Mouse (Mus musculus) CH12.LX (cell line): Measurements from ENCODE around the gene Tmem150a. TPM values are rescaled to one million over a fixed set of nuclear protein-coding genes. Genes with fewer than 3 reads are reported as not detected.

Source experiments
- DNase-seq: peaks from one replicate; pipeline ENCODE4 v3.0.0-alpha.2; 2013; ENCODE audit errors: extremely low read depth
- H3K27ac ChIP-seq: 2 replicates; pipeline ENCODE4 v1.5.1; 2012; ENCODE audit warnings: low read depth, mild to moderate bottlenecking, control low read depth, moderate library complexity; ENCODE audit not compliant: insufficient read depth
- H3K27me3 ChIP-seq: replicated peaks from 2 replicates; pipeline ENCODE3; 2012; ENCODE audit warnings: inconsistent platforms
- H3K36me3 ChIP-seq, 2 experiments: replicated peaks in 1 of 2; 2 replicates each; pipeline versions ENCODE3 to v1.6.1; 2012; ENCODE audit warnings: inconsistent platforms in 1 of 2, low read length in 1 of 2, mild to moderate bottlenecking in 1 of 2, mixed read lengths in 1 of 2, moderate library complexity in 1 of 2; ENCODE audit not compliant: control insufficient read depth in 1 of 2, insufficient read depth in 1 of 2
- H3K4me1 ChIP-seq, 2 experiments: 2 replicates each; pipeline ENCODE4 v1.6.1; 2012; ENCODE audit warnings: inconsistent platforms in 1 of 2, moderate library complexity in 1 of 2; ENCODE audit not compliant: insufficient read depth in 2 of 2, control insufficient read depth in 1 of 2
- H3K4me2 ChIP-seq: 2 replicates; pipeline ENCODE4 v1.6.1; 2012; ENCODE audit warnings: low read depth, mild to moderate bottlenecking, control low read depth; ENCODE audit not compliant: poor library complexity, insufficient read depth, severe bottlenecking
- H3K4me3 ChIP-seq, 3 experiments: fragments of 150-350 bp in 1 of 3; sonication (generic) in 1 of 3; replicated peaks in 1 of 3; 2 replicates each; pipeline versions ENCODE3 to v1.5.1; 2011 to 2012; ENCODE audit warnings: low read depth in 2 of 3, low read length in 2 of 3, mild to moderate bottlenecking in 2 of 3, moderate library complexity in 2 of 3, control low read depth in 1 of 3, improper control_type of control experiment in 1 of 3, inconsistent platforms in 1 of 3, mixed read lengths in 1 of 3; ENCODE audit not compliant: poor library complexity in 1 of 3
- H3K79me2 ChIP-seq: replicated peaks from 2 replicates; pipeline ENCODE4 v1.6.1; 2012; ENCODE audit warnings: mild to moderate bottlenecking, moderate library complexity; ENCODE audit not compliant: control insufficient read depth, poor library complexity, insufficient read depth, severe bottlenecking; ENCODE audit errors: extremely low read depth
- H3K9ac ChIP-seq: 2 replicates; pipeline ENCODE4 v1.6.1; 2012; ENCODE audit warnings: low read depth, mild to moderate bottlenecking, control low read depth, moderate library complexity; ENCODE audit not compliant: insufficient read depth
- H3K9me3 ChIP-seq: replicated peaks from 2 replicates; pipeline ENCODE3; 2012; ENCODE audit warnings: low read length, inconsistent platforms, mixed read lengths
- CTCF ChIP-seq, 2 experiments: IDR thresholded peaks in 1 of 2; conservative IDR thresholded peaks in 1 of 2; 2 replicates each; pipeline ENCODE4 v1.5.1; 2011 to 2012; ENCODE audit warnings: low read depth in 2 of 2, low read length in 2 of 2, improper control_type of control experiment in 1 of 2, inconsistent platforms in 1 of 2, mild to moderate bottlenecking in 1 of 2, moderate library complexity in 1 of 2
- E2F4 ChIP-seq: IDR thresholded peaks from 2 replicates; pipeline ENCODE4 v1.6.1; 2011; ENCODE audit warnings: low read depth, low read length, improper control_type of control experiment; ENCODE audit not compliant: insufficient replicate concordance
- ELF1 ChIP-seq: IDR thresholded peaks from 2 replicates; pipeline ENCODE4 v1.6.1; 2014; ENCODE audit warnings: low read depth, mild to moderate bottlenecking, inconsistent platforms, low read length, improper control_type of control experiment
- ETS1 ChIP-seq: conservative IDR thresholded peaks from 2 replicates; pipeline ENCODE4 v1.6.1; 2012; ENCODE audit warnings: low read depth, mild to moderate bottlenecking, inconsistent platforms, low read length, improper control_type of control experiment, moderate library complexity
- JUN ChIP-seq: IDR thresholded peaks from 2 replicates; pipeline ENCODE4 v1.6.1; 2011; ENCODE audit warnings: low read depth, mild to moderate bottlenecking, low read length, improper control_type of control experiment, moderate library complexity; ENCODE audit not compliant: insufficient read depth
- KAT2A ChIP-seq: IDR thresholded peaks from 2 replicates; pipeline ENCODE4 v1.6.1; 2012; ENCODE audit warnings: low read length, improper control_type of control experiment, inconsistent platforms; ENCODE audit not compliant: insufficient replicate concordance
- MAX ChIP-seq: IDR thresholded peaks from 2 replicates; pipeline ENCODE4 v1.6.1; 2011; ENCODE audit warnings: low read length, improper control_type of control experiment
- MAZ ChIP-seq: IDR thresholded peaks from 2 replicates; pipeline ENCODE4 v1.6.1; 2012; ENCODE audit warnings: low read depth, mild to moderate bottlenecking, inconsistent platforms, low read length, improper control_type of control experiment, moderate library complexity
- MXI1 ChIP-seq: IDR thresholded peaks from 2 replicates; pipeline ENCODE4 v1.6.1; 2011; ENCODE audit warnings: mild to moderate bottlenecking, low read depth, low read length, improper control_type of control experiment
- MYC ChIP-seq: IDR thresholded peaks from 2 replicates; pipeline ENCODE4 v1.6.1; 2011; ENCODE audit warnings: low read depth, mild to moderate bottlenecking, improper control_type of control experiment, low read length
- NELFE ChIP-seq: IDR thresholded peaks from 2 replicates; pipeline ENCODE4 v1.6.1; 2011; ENCODE audit warnings: low read depth, low read length, improper control_type of control experiment
- NRF1 ChIP-seq: IDR thresholded peaks from 2 replicates; pipeline ENCODE4 v1.6.1; 2014; ENCODE audit warnings: low read depth, mild to moderate bottlenecking, inconsistent platforms, low read length, improper control_type of control experiment, moderate library complexity
- PAX5 ChIP-seq: IDR thresholded peaks from 2 replicates; pipeline ENCODE4 v1.6.1; 2012; ENCODE audit warnings: low read length, inconsistent platforms, mixed read lengths
- POLR2A ChIP-seq: IDR thresholded peaks from 2 replicates; pipeline ENCODE4 v1.6.1; 2011; ENCODE audit warnings: low read depth, mild to moderate bottlenecking, improper control_type of control experiment, low read length
- RAD21 ChIP-seq: IDR thresholded peaks from 2 replicates; pipeline ENCODE4 v1.6.1; 2011; ENCODE audit warnings: low read depth, mild to moderate bottlenecking, low read length, improper control_type of control experiment, moderate library complexity
- RCOR1 ChIP-seq: conservative IDR thresholded peaks from 2 replicates; pipeline ENCODE4 v1.6.1; 2012; ENCODE audit warnings: low read depth, mild to moderate bottlenecking, inconsistent platforms, low read length, improper control_type of control experiment
- SIN3A ChIP-seq: IDR thresholded peaks from 2 replicates; pipeline ENCODE4 v1.6.1; 2012; ENCODE audit warnings: low read length, improper control_type of control experiment, inconsistent platforms
- SMC3 ChIP-seq: IDR thresholded peaks from 2 replicates; pipeline ENCODE4 v1.6.1; 2011; ENCODE audit warnings: low read depth, low read length, improper control_type of control experiment
- TBP ChIP-seq: conservative IDR thresholded peaks from 2 replicates; pipeline ENCODE4 v1.6.1; 2011; ENCODE audit warnings: low read depth, low read length, improper control_type of control experiment
- TCF12 ChIP-seq: IDR thresholded peaks from 2 replicates; pipeline ENCODE4 v1.6.1; 2014; ENCODE audit warnings: low read depth, mild to moderate bottlenecking, inconsistent platforms, low read length, improper control_type of control experiment
- UBTF ChIP-seq: IDR thresholded peaks from 2 replicates; pipeline ENCODE4 v1.6.1; 2012; ENCODE audit warnings: low read depth, mild to moderate bottlenecking, inconsistent platforms, low read length, improper control_type of control experiment, moderate library complexity
- USF1 ChIP-seq: IDR thresholded peaks from 2 replicates; pipeline ENCODE4 v1.6.1; 2014; ENCODE audit warnings: low read depth, mild to moderate bottlenecking, inconsistent platforms, low read length, improper control_type of control experiment
- USF2 ChIP-seq: conservative IDR thresholded peaks from 2 replicates; pipeline ENCODE4 v1.6.1; 2011; ENCODE audit warnings: low read depth, low read length, improper control_type of control experiment
- ZC3H11A ChIP-seq: IDR thresholded peaks from 2 replicates; pipeline ENCODE4 v1.6.1; 2012; ENCODE audit warnings: low read depth, mild to moderate bottlenecking, inconsistent platforms, low read length, improper control_type of control experiment
- ZKSCAN1 ChIP-seq: IDR thresholded peaks from 2 replicates; pipeline ENCODE4 v1.6.1; 2012; ENCODE audit warnings: low read depth, inconsistent platforms, low read length, improper control_type of control experiment, borderline replicate concordance
- ZMIZ1 ChIP-seq: IDR thresholded peaks from 2 replicates; pipeline ENCODE4 v1.6.1; 2012; ENCODE audit warnings: low read depth, mild to moderate bottlenecking, inconsistent platforms, low read length, improper control_type of control experiment
- ZNF384 ChIP-seq: IDR thresholded peaks from 2 replicates; pipeline ENCODE4 v1.6.1; 2012; ENCODE audit warnings: low read depth, low read length, improper control_type of control experiment, inconsistent platforms
- dilution Hi-C: fragments of 300-500 bp; cut with MboI; formaldehyde crosslinking; loops from 2 replicates; pipeline ENCODE4 v1.14.3; 2020; ENCODE audit warnings: low sequenced_read_pairs; ENCODE audit not compliant: extremely low pct_unique_long_range_greater_than_20kb, extremely low pct_ligation_motif_present
- in situ Hi-C: fragments of 300-500 bp; cut with MboI; formaldehyde crosslinking; loops from 3 replicates; pipeline ENCODE4 v1.14.3; 2019; ENCODE audit warnings: low sequenced_read_pairs, low pct_ligation_motif_present, low pct_unique_long_range_greater_than_20kb, mixed read lengths
- polyA plus RNA-seq: library from polyadenylated mRNA; unstranded; fragments of >175 nt; gene quantifications from 2 replicates; pipeline ENCODE4 v1.2.1, GENCODE M21; 2012; ENCODE audit warnings: low read depth; ENCODE audit not compliant: insufficient read length
- total RNA-seq, 2 experiments: library from RNA; depleted of rRNA; stranded (reverse); fragments of 300-350 nt in 1 of 2; fragments of >200 nt in 1 of 2; gene quantifications; 2 replicates each; pipeline ENCODE4 v1.2.3; 2012 to 2014

The Tmem150a gene
- total and polyA plus RNA-seq, 3 experiments, result 0.24 to 0.93 (median 0.59) TPM

GRCm38 (mm10) chr6:72382494-72382893, 27.2 kb downstream of the Tmem150a start:
- H3K4me3 ChIP-seq, result no peak overlapping the region
- no peak for TF ChIP-seq USF2
- no peak for TF ChIP-seq USF1
- TF ChIP-seq NELFE, result no peak
- no peak for TF ChIP-seq ZC3H11A
- no peak for TF ChIP-seq ZNF384
- TF ChIP-seq MXI1, result no peak
- TF ChIP-seq MAX, result no peak
- no peak for TF ChIP-seq UBTF
- no peak for TF ChIP-seq RAD21
- no peak for TF ChIP-seq ZMIZ1
- TF ChIP-seq PAX5, result no peak
- TF ChIP-seq ZKSCAN1, result no peak
- no peak for TF ChIP-seq SIN3A
- TF ChIP-seq ETS1, result no peak
- no peak for TF ChIP-seq TBP
- dilution Hi-C loops (no loop called here), in situ Hi-C loops (no loop called here)
- DNase-seq, result no peak
- no peak overlapping the region for H3K27ac ChIP-seq
- H3K9ac ChIP-seq, result no peak overlapping the region
- H3K27me3 ChIP-seq, result peaks cover 10% of the 10 kb centered on the region
- peaks cover 0 to 9% of the 10 kb centered on the region in 2 experiments; a peak in 2 of 4 replicates for H3K4me1 ChIP-seq
- H3K9me3 ChIP-seq, result no peaks in the 10 kb centered on the region
- H3K79me2 ChIP-seq, result no peaks in the 10 kb centered on the region
- H3K36me3 ChIP-seq, result peaks cover 5 to 32% of the 10 kb centered on the region in 2 experiments
- H3K4me2 ChIP-seq, result no peak overlapping the region

GRCm38 (mm10) chr6:72383142-72383820, 28.0 kb downstream of the Tmem150a start:
- in situ Hi-C loops, result no loop called here
- no peak overlapping the region for H3K27ac ChIP-seq
- peaks cover 0 to 9% of the 10 kb centered on the region in 2 experiments; a peak in 2 of 4 replicates for H3K4me1 ChIP-seq

More at GRCm38 (mm10) chr6:72383142-72383820, 28.0 kb downstream of the Tmem150a start:
- peaks cover 10% of the 10 kb centered on the region for H3K27me3 ChIP-seq
- no peaks in the 10 kb centered on the region for H3K79me2 ChIP-seq
- DNase-seq, result no peak
- H3K9me3 ChIP-seq, result no peaks in the 10 kb centered on the region
- dilution Hi-C loops, result no loop called here
- H3K4me3 ChIP-seq, result no peak overlapping the region
- no peak overlapping the region for H3K9ac ChIP-seq
- peaks cover 7 to 40% of the 10 kb centered on the region in 2 experiments for H3K36me3 ChIP-seq
- no peak for TF ChIP-seq USF2
- TF ChIP-seq POLR2A, result no peak
- no peak for TF ChIP-seq NRF1
- no peak for TF ChIP-seq ZMIZ1
- TF ChIP-seq TCF12, result no peak
- no peak for TF ChIP-seq E2F4
- TF ChIP-seq RCOR1, result no peak
- TF ChIP-seq MYC, result no peak
- TF ChIP-seq ELF1, result no peak
- no peak for TF ChIP-seq MAZ
- no peak for TF ChIP-seq KAT2A
- TF ChIP-seq RAD21, result no peak
- no peak for TF ChIP-seq UBTF
- no peak for TF ChIP-seq CTCF (conservative IDR thresholded peaks at IDR 0.05 in 1 of 2, IDR thresholded peaks at IDR 0.05 in 1 of 2; ENCODE audit: low read depth in 2 of 2, low read length in 2 of 2)
- TF ChIP-seq JUN, result no peak
- no peak for TF ChIP-seq MXI1
- TF ChIP-seq SMC3, result no peak
- no peak overlapping the region for H3K4me2 ChIP-seq
